Mouse (Mus musculus) hindbrain, embryonic 11.5 days (tissue): ENCODE data around the gene Ggact. TPM values are rescaled to one million over a fixed set of nuclear protein-coding genes. Genes with fewer than 3 reads are reported as not detected.

Source experiments
- ATAC-seq: fragments of 200-750 bp; cut with Nextera tagmentation; 2 replicates; pipeline ENCODE4 v1.8.0; 2017; ENCODE audit warnings: mild to moderate bottlenecking, moderate TSS enrichment, moderate library complexity; ENCODE audit not compliant: low FRiP score
- DNase-seq: peaks from one replicate; pipeline ENCODE4 v3.0.0-alpha.2; 2015; ENCODE audit warnings: low spot score
- H3K27ac ChIP-seq: fragments of 300-500 bp; sonication (generic); 2 replicates; pipeline ENCODE4 v1.5.1; 2014; ENCODE audit warnings: mild to moderate bottlenecking, low read depth, low read length
- H3K27me3 ChIP-seq: fragments of 300-500 bp; sonication (generic); 2 replicates; pipeline ENCODE4 v1.6.1; 2014; ENCODE audit warnings: mild to moderate bottlenecking, low read length, moderate library complexity, mixed read lengths; ENCODE audit not compliant: control insufficient read depth, insufficient read depth
- H3K36me3 ChIP-seq: fragments of 300-500 bp; sonication (generic); 2 replicates; pipeline ENCODE4 v1.6.1; 2014; ENCODE audit warnings: mild to moderate bottlenecking, low read length, moderate library complexity, mixed read lengths; ENCODE audit not compliant: control insufficient read depth, insufficient read depth
- H3K4me1 ChIP-seq: fragments of 300-500 bp; sonication (generic); replicated peaks from 2 replicates; pipeline ENCODE4 v1.6.1; 2014; ENCODE audit warnings: low read length, mixed read lengths; ENCODE audit not compliant: control insufficient read depth, insufficient read depth
- H3K4me2 ChIP-seq: fragments of 300-500 bp; sonication (generic); replicated peaks from 2 replicates; pipeline ENCODE4 v1.6.1; 2014; ENCODE audit warnings: mild to moderate bottlenecking, low read depth, low read length
- H3K4me3 ChIP-seq: fragments of 300-500 bp; sonication (generic); 2 replicates; pipeline ENCODE4 v1.5.1; 2014; ENCODE audit warnings: low read depth, low read length
- H3K9ac ChIP-seq: fragments of 300-500 bp; sonication (generic); 2 replicates; pipeline ENCODE4 v1.6.1; 2014; ENCODE audit warnings: low read depth, low read length
- H3K9me3 ChIP-seq: fragments of 300-500 bp; sonication (generic); 2 replicates; pipeline ENCODE4 v1.6.1; 2016; ENCODE audit warnings: low read length; ENCODE audit not compliant: control insufficient read depth
- WGBS: fragments of 180-500 bp; shearing (Covaris S2); extraction: QIAGEN DNeasy Blood & Tissue Kit; methylation state at CpG from one replicate; pipeline ENCODE4 v1.1.7; 2014; 5-methylcytosine and 5-hydroxymethylcytosine counted together
- polyA plus RNA-seq: library from polyadenylated mRNA; unstranded; fragments of >200 nt; fragmentation: Nextera tagmentation; extraction: Ambion mirVana; gene quantifications from 2 replicates; pipeline ENCODE4 v1.2.1, GENCODE M21; 2014

Gene Ggact
- polyA plus RNA-seq, 1 experiment from 2014 or later: 5.1 TPM

GRCm38 (mm10) chr14:122880291-122880690, 33.3 kb downstream of the Ggact start:
- 75% methylated on average over 7 of the region's 7 CpGs for WGBS

DNA sequence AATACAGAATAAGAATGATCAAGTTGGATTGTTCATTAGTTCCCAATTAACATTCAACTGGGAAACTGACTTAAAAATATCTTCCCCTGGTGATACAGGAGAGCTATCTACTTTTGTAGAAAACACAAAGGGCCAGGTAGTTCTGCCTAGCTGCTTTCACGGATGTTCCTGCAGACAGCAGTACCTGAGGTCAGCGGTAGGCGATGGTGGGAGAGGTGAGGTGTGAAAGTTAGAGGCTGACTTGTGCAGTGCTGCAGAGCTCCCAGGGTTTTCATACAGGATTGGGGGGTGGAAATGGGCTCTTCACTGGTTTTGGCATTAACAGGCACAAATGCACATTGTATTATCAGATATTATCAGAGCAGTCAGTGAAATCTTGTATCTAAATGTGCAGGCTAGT, 35.8 kb downstream of the Ggact start:
- ATAC-seq: no peak
- H3K27me3 ChIP-seq: no peaks in the 10 kb centered on the region
- DNase-seq: no peak
- no peak overlapping the region for H3K4me3 ChIP-seq
- WGBS: 78% methylated on average over 3 of the region's 3 CpGs
- no peaks in the 10 kb centered on the region for H3K9me3 ChIP-seq
- peaks cover 5% of the 10 kb centered on the region; the same call in 1 of the 2 replicates for H3K4me1 ChIP-seq
- H3K27ac ChIP-seq: no peak overlapping the region
- H3K36me3 ChIP-seq: no peaks in the 10 kb centered on the region
- no peak overlapping the region for H3K9ac ChIP-seq
- H3K4me2 ChIP-seq: no peak overlapping the region

More at GRCm38 (mm10) chr14:122880291-122880690, 33.3 kb downstream of the Ggact start:
- H3K9me3 ChIP-seq: no peaks in the 10 kb centered on the region
- H3K27me3 ChIP-seq: no peaks in the 10 kb centered on the region
- H3K9ac ChIP-seq: no peak overlapping the region
- ATAC-seq (no peak), DNase-seq (no peak)
- H3K4me2 ChIP-seq: no peak overlapping the region
- H3K4me1 ChIP-seq: peaks cover 6% of the 10 kb centered on the region; the same call in 1 of the 2 replicates
- H3K27ac ChIP-seq: no peak overlapping the region
- no peaks in the 10 kb centered on the region for H3K36me3 ChIP-seq
- no peak overlapping the region for H3K4me3 ChIP-seq

DNA sequence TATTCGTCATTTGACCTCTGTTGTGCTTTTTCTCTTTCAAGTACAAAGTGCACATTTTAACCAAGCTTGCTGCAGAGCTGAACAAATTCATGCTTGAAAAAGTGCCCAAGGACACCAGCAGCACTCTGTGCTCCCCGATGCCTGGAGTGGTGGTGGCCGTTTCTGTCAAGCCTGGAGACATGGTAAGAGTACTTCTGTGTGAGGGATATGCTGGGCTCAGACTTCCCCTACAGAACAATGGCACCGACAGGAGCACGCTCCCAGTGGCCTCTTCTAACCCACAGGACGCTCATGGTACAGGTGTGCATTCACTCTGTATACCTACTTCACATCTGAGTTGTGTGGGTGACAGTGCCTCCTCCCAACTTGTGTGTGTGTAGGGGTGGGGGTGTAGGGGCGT, 36.8 kb downstream of the Ggact start:
- Histone ChIP-seq H3K9ac (no peak overlapping the region), H3K4me1 (peaks cover 5% of the 10 kb centered on the region; the same call in 1 of the 2 replicates), H3K4me2 (no peak overlapping the region), H3K4me3 (no peak overlapping the region), H3K9me3 (no peaks in the 10 kb centered on the region), H3K36me3 (no peaks in the 10 kb centered on the region), H3K27ac (no peak overlapping the region), H3K27me3 (no peaks in the 10 kb centered on the region)
- ATAC-seq: no peak
- DNase-seq: no peak
- 64% methylated on average over 7 of the region's 7 CpGs for WGBS

DNA sequence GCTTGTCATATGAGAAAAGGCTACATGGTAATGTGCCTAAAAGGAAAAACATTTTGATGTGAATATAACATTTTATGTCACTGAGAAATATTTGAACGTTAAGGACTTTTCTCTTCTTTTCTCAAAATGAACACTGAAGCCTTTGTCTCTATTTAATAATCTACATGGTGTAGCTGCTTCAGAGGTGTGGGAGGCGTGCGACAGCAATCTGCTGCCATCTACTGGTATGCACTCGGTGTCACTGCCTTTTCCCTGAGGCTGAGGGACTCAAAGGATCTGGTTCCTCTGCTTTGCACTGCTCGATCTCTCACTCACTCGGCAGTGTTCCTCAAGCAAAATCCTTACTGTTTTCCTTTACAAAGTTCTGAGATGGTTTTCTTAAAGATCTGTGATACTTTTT, 37.4 kb downstream of the Ggact start:
- Histone ChIP-seq H3K4me3 (no peak overlapping the region), H3K36me3 (no peaks in the 10 kb centered on the region), H3K9me3 (no peaks in the 10 kb centered on the region), H3K27me3 (no peaks in the 10 kb centered on the region), H3K4me2 (no peak overlapping the region), H3K27ac (no peak overlapping the region), H3K4me1 (0 out of 2 replicates have a peak, but pooled peaks cover 2% of the 10 kb centered on the region), H3K9ac (no peak overlapping the region)
- ATAC-seq (peak; percentile 92), DNase-seq (peak; percentile 84)
- WGBS: 4% methylated on average over 6 of the region's 6 CpGs

DNA sequence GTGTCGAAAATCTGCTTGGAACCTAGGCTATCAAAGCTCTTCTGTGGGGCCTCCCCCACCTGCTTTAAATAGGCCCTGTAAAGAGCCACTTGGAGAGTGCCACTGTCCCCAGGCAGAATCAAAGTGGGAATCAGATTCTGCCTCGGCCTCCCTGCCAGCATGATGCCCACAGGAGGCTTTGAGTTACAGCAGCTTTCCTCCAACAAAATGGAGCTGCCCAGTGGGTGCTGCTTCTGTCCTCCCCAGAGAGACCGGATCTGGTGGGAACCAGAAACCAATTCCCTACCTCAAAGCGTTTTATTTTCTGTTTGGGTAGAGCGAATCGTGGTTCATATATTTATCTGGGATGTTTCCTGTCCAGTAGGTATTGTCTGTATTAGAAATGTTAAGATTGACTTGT, 37.9 kb downstream of the Ggact start:
- H3K4me1 ChIP-seq: 0 out of 2 replicates have a peak, but pooled peaks cover 2% of the 10 kb centered on the region
- H3K27me3 ChIP-seq: no peaks in the 10 kb centered on the region
- H3K36me3 ChIP-seq: no peaks in the 10 kb centered on the region
- DNase-seq: peak; percentile 13
- no peaks in the 10 kb centered on the region for H3K9me3 ChIP-seq
- H3K9ac ChIP-seq: no peak overlapping the region
- 37% methylated on average over 6 of the region's 6 CpGs for WGBS
- H3K27ac ChIP-seq: no peak overlapping the region
- ATAC-seq: 0 out of 2 replicates have a peak, but pooled peaks have one; percentile 25
- no peak overlapping the region for H3K4me3 ChIP-seq
- H3K4me2 ChIP-seq: no peak overlapping the region

GRCm38 (mm10) chr14:122875056-122875455, 38.5 kb downstream of the Ggact start:
- 66% methylated on average over 8 of the region's 8 CpGs for WGBS
- H3K27ac ChIP-seq: no peak overlapping the region
- ATAC-seq (no peak), DNase-seq (no peak)
- H3K4me2 ChIP-seq: no peak overlapping the region
- H3K27me3 ChIP-seq: no peaks in the 10 kb centered on the region
- H3K9me3 ChIP-seq: no peaks in the 10 kb centered on the region
- no peak overlapping the region for H3K9ac ChIP-seq
- no peaks in the 10 kb centered on the region for H3K36me3 ChIP-seq
- no peak overlapping the region for H3K4me3 ChIP-seq
- H3K4me1 ChIP-seq: 0 out of 2 replicates have a peak, but pooled peaks cover 2% of the 10 kb centered on the region

GRCm38 (mm10) chr14:122872612-122873011, 40.9 kb downstream of the Ggact start:
- ATAC-seq (no peak), DNase-seq (no peak)
- Histone ChIP-seq H3K9ac (no peak overlapping the region), H3K4me1 (0 out of 2 replicates have a peak, but pooled peaks cover 2% of the 10 kb centered on the region), H3K27ac (no peak overlapping the region), H3K27me3 (no peaks in the 10 kb centered on the region), H3K9me3 (no peaks in the 10 kb centered on the region), H3K4me2 (no peak overlapping the region), H3K36me3 (no peaks in the 10 kb centered on the region), H3K4me3 (no peak overlapping the region)
- 80% methylated on average over 6 of the region's 6 CpGs for WGBS

- ATAC-seq (peak; percentile 43; the same call in 1 of the 2 replicates), DNase-seq (no peak)
- Histone ChIP-seq H3K4me1 (0 out of 2 replicates have a peak, but pooled peaks cover 2% of the 10 kb centered on the region), H3K36me3 (no peaks in the 10 kb centered on the region), H3K4me2 (no peak overlapping the region), H3K9me3 (no peaks in the 10 kb centered on the region), H3K9ac (no peak overlapping the region), H3K4me3 (no peak overlapping the region), H3K27ac (no peak overlapping the region), H3K27me3 (no peaks in the 10 kb centered on the region)
- WGBS: 65% methylated on average over 4 of the region's 4 CpGs
Measured at GRCm38 (mm10) chr14:122871841-122872580, 41.5 kb downstream of the Ggact start.

DNA sequence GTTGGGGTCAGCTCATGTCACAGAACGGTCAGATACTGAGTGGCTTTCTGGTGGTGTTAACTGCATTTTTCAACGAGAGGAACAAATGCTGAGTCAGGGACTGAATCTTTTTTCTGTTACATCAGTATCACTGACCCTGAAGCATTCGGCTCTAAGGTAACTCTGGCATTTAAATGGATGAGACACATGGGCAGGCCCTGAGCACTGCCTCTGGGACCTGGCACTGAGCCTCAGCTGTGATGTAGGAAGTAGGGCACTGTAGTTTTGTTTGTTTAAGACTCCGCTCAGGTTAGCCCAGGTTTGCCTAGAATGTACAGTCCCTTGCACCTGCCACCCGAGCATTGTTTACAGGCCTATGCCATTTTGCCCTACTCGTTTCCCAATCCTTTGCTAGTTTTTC, 43.7 kb downstream of the Ggact start:
- DNase-seq: no peak
- H3K9ac ChIP-seq: no peak overlapping the region
- H3K4me1 ChIP-seq: no peaks in the 10 kb centered on the region
- no peak overlapping the region for H3K27ac ChIP-seq
- no peak overlapping the region for H3K4me3 ChIP-seq
- H3K36me3 ChIP-seq: no peaks in the 10 kb centered on the region
- no peak for ATAC-seq
- H3K9me3 ChIP-seq: no peaks in the 10 kb centered on the region
- 74% methylated on average over 6 of the region's 6 CpGs for WGBS
- no peak overlapping the region for H3K4me2 ChIP-seq
- H3K27me3 ChIP-seq: no peaks in the 10 kb centered on the region
